Mouse (Mus musculus) CH12.LX (cell line): Measurements from ENCODE around the gene Arhgef38. TPM values are rescaled to one million over a fixed set of nuclear protein-coding genes. Genes with fewer than 3 reads are reported as not detected.

Experiments
- DNase-seq: peaks from one replicate; pipeline ENCODE4 v3.0.0-alpha.2; 2013; ENCODE audit errors: extremely low read depth
- H3K27ac ChIP-seq: 2 replicates; pipeline ENCODE4 v1.5.1; 2012; ENCODE audit warnings: low read depth, mild to moderate bottlenecking, control low read depth, moderate library complexity; ENCODE audit not compliant: insufficient read depth
- H3K27me3 ChIP-seq: replicated peaks from 2 replicates; pipeline ENCODE3; 2012; ENCODE audit warnings: inconsistent platforms
- H3K36me3 ChIP-seq, 2 experiments: replicated peaks in 1 of 2; 2 replicates each; pipeline versions ENCODE3 to v1.6.1; 2012; ENCODE audit warnings: inconsistent platforms in 1 of 2, low read length in 1 of 2, mild to moderate bottlenecking in 1 of 2, mixed read lengths in 1 of 2, moderate library complexity in 1 of 2; ENCODE audit not compliant: control insufficient read depth in 1 of 2, insufficient read depth in 1 of 2
- H3K4me1 ChIP-seq, 2 experiments: 2 replicates each; pipeline ENCODE4 v1.6.1; 2012; ENCODE audit warnings: inconsistent platforms in 1 of 2, moderate library complexity in 1 of 2; ENCODE audit not compliant: insufficient read depth in 2 of 2, control insufficient read depth in 1 of 2
- H3K4me2 ChIP-seq: 2 replicates; pipeline ENCODE4 v1.6.1; 2012; ENCODE audit warnings: low read depth, mild to moderate bottlenecking, control low read depth; ENCODE audit not compliant: poor library complexity, insufficient read depth, severe bottlenecking
- H3K4me3 ChIP-seq, 3 experiments: fragments of 150-350 bp in 1 of 3; sonication (generic) in 1 of 3; replicated peaks in 1 of 3; 2 replicates each; pipeline versions ENCODE3 to v1.5.1; 2011 to 2012; ENCODE audit warnings: low read depth in 2 of 3, low read length in 2 of 3, mild to moderate bottlenecking in 2 of 3, moderate library complexity in 2 of 3, control low read depth in 1 of 3, improper control_type of control experiment in 1 of 3, inconsistent platforms in 1 of 3, mixed read lengths in 1 of 3; ENCODE audit not compliant: poor library complexity in 1 of 3
- H3K79me2 ChIP-seq: replicated peaks from 2 replicates; pipeline ENCODE4 v1.6.1; 2012; ENCODE audit warnings: mild to moderate bottlenecking, moderate library complexity; ENCODE audit not compliant: control insufficient read depth, poor library complexity, insufficient read depth, severe bottlenecking; ENCODE audit errors: extremely low read depth
- H3K9ac ChIP-seq: 2 replicates; pipeline ENCODE4 v1.6.1; 2012; ENCODE audit warnings: low read depth, mild to moderate bottlenecking, control low read depth, moderate library complexity; ENCODE audit not compliant: insufficient read depth
- H3K9me3 ChIP-seq: replicated peaks from 2 replicates; pipeline ENCODE3; 2012; ENCODE audit warnings: low read length, inconsistent platforms, mixed read lengths
- BHLHE40 ChIP-seq: IDR thresholded peaks from 2 replicates; pipeline ENCODE4 v1.6.1; 2011; ENCODE audit warnings: mild to moderate bottlenecking, low read depth, low read length, improper control_type of control experiment
- CHD1 ChIP-seq: IDR thresholded peaks from 2 replicates; pipeline ENCODE4 v1.6.1; 2012; ENCODE audit warnings: low read depth, low read length, improper control_type of control experiment, inconsistent platforms
- ELF1 ChIP-seq: IDR thresholded peaks from 2 replicates; pipeline ENCODE4 v1.6.1; 2014; ENCODE audit warnings: low read depth, mild to moderate bottlenecking, inconsistent platforms, low read length, improper control_type of control experiment
- GABPA ChIP-seq: IDR thresholded peaks from 2 replicates; pipeline ENCODE4 v1.6.1; 2012; ENCODE audit warnings: low read depth, low read length, improper control_type of control experiment, inconsistent platforms; ENCODE audit not compliant: insufficient replicate concordance
- HCFC1 ChIP-seq: IDR thresholded peaks from 2 replicates; pipeline ENCODE4 v1.6.1; 2012; ENCODE audit warnings: low read depth, mild to moderate bottlenecking, inconsistent platforms, low read length, improper control_type of control experiment
- JUN ChIP-seq: IDR thresholded peaks from 2 replicates; pipeline ENCODE4 v1.6.1; 2011; ENCODE audit warnings: low read depth, mild to moderate bottlenecking, low read length, improper control_type of control experiment, moderate library complexity; ENCODE audit not compliant: insufficient read depth
- JUND ChIP-seq: conservative IDR thresholded peaks from 2 replicates; pipeline ENCODE4 v1.6.1; 2011; ENCODE audit warnings: low read depth, low read length, improper control_type of control experiment
- KAT2A ChIP-seq: IDR thresholded peaks from 2 replicates; pipeline ENCODE4 v1.6.1; 2012; ENCODE audit warnings: low read length, improper control_type of control experiment, inconsistent platforms; ENCODE audit not compliant: insufficient replicate concordance
- MAX ChIP-seq: IDR thresholded peaks from 2 replicates; pipeline ENCODE4 v1.6.1; 2011; ENCODE audit warnings: low read length, improper control_type of control experiment
- MAZ ChIP-seq: IDR thresholded peaks from 2 replicates; pipeline ENCODE4 v1.6.1; 2012; ENCODE audit warnings: low read depth, mild to moderate bottlenecking, inconsistent platforms, low read length, improper control_type of control experiment, moderate library complexity
- MXI1 ChIP-seq: IDR thresholded peaks from 2 replicates; pipeline ENCODE4 v1.6.1; 2011; ENCODE audit warnings: mild to moderate bottlenecking, low read depth, low read length, improper control_type of control experiment
- MYC ChIP-seq: IDR thresholded peaks from 2 replicates; pipeline ENCODE4 v1.6.1; 2011; ENCODE audit warnings: low read depth, mild to moderate bottlenecking, improper control_type of control experiment, low read length
- PAX5 ChIP-seq: IDR thresholded peaks from 2 replicates; pipeline ENCODE4 v1.6.1; 2012; ENCODE audit warnings: low read length, inconsistent platforms, mixed read lengths
- RCOR1 ChIP-seq: conservative IDR thresholded peaks from 2 replicates; pipeline ENCODE4 v1.6.1; 2012; ENCODE audit warnings: low read depth, mild to moderate bottlenecking, inconsistent platforms, low read length, improper control_type of control experiment
- TBP ChIP-seq: conservative IDR thresholded peaks from 2 replicates; pipeline ENCODE4 v1.6.1; 2011; ENCODE audit warnings: low read depth, low read length, improper control_type of control experiment
- TCF12 ChIP-seq: IDR thresholded peaks from 2 replicates; pipeline ENCODE4 v1.6.1; 2014; ENCODE audit warnings: low read depth, mild to moderate bottlenecking, inconsistent platforms, low read length, improper control_type of control experiment
- USF1 ChIP-seq: IDR thresholded peaks from 2 replicates; pipeline ENCODE4 v1.6.1; 2014; ENCODE audit warnings: low read depth, mild to moderate bottlenecking, inconsistent platforms, low read length, improper control_type of control experiment
- dilution Hi-C: fragments of 300-500 bp; cut with MboI; formaldehyde crosslinking; loops from 2 replicates; pipeline ENCODE4 v1.14.3; 2020; ENCODE audit warnings: low sequenced_read_pairs; ENCODE audit not compliant: extremely low pct_unique_long_range_greater_than_20kb, extremely low pct_ligation_motif_present
- in situ Hi-C: fragments of 300-500 bp; cut with MboI; formaldehyde crosslinking; loops from 3 replicates; pipeline ENCODE4 v1.14.3; 2019; ENCODE audit warnings: low sequenced_read_pairs, low pct_ligation_motif_present, low pct_unique_long_range_greater_than_20kb, mixed read lengths
- polyA plus RNA-seq: library from polyadenylated mRNA; unstranded; fragments of >175 nt; gene quantifications from 2 replicates; pipeline ENCODE4 v1.2.1, GENCODE M21; 2012; ENCODE audit warnings: low read depth; ENCODE audit not compliant: insufficient read length
- total RNA-seq, 2 experiments: library from RNA; depleted of rRNA; stranded (reverse); fragments of 300-350 nt in 1 of 2; fragments of >200 nt in 1 of 2; gene quantifications; 2 replicates each; pipeline ENCODE4 v1.2.3; 2012 to 2014

Gene Arhgef38
- total and polyA plus RNA-seq, 3 experiments = not detected

- H3K79me2 ChIP-seq = peaks cover 10% of the 10 kb centered on the region
- in situ Hi-C loops (no loop called here), dilution Hi-C loops (no loop called here)
- no peaks in the 10 kb centered on the region for H3K27me3 ChIP-seq
- no peaks in the 10 kb centered on the region for H3K9me3 ChIP-seq
- H3K9ac ChIP-seq = no peak overlapping the region
- TF ChIP-seq GABPA = no peak
- no peak for TF ChIP-seq PAX5
- no peak for TF ChIP-seq USF1
- TF ChIP-seq CHD1 = no peak
- TF ChIP-seq JUN = no peak
- TF ChIP-seq MAX = no peak
- TF ChIP-seq RCOR1 = no peak
- TF ChIP-seq MYC = no peak
- TF ChIP-seq KAT2A = no peak
- no peak for TF ChIP-seq HCFC1
- H3K36me3 ChIP-seq = peaks cover 44 to 75% of the 10 kb centered on the region in 2 experiments
- no peak overlapping the region for H3K27ac ChIP-seq
- H3K4me2 ChIP-seq = no peak overlapping the region
- H3K4me1 ChIP-seq = peaks cover 0 to 9% of the 10 kb centered on the region in 2 experiments; a peak in 1 of 4 replicates
- DNase-seq = no peak
- no peak overlapping the region for H3K4me3 ChIP-seq
These were observed 135.8 kb downstream of the Arhgef38 start for GRCm38 (mm10) chr3:133098909-133099308.

GRCm38 (mm10) chr3:133098336-133098735, 136.4 kb downstream of the Arhgef38 start:
- H3K36me3 ChIP-seq = peaks cover 38 to 72% of the 10 kb centered on the region in 2 experiments

GRCm38 (mm10) chr3:133097936-133098335, 136.8 kb downstream of the Arhgef38 start:
- Histone ChIP-seq H3K27me3 (no peaks in the 10 kb centered on the region), H3K36me3 (peaks cover 37 to 71% of the 10 kb centered on the region in 2 experiments), H3K79me2 (peaks cover 17% of the 10 kb centered on the region), H3K4me3 (no peak overlapping the region), H3K4me1 (peaks cover 5 to 19% of the 10 kb centered on the region in 2 experiments), H3K4me2 (no peak overlapping the region), H3K9ac (no peak overlapping the region), H3K9me3 (no peaks in the 10 kb centered on the region), H3K27ac (no peak overlapping the region)
- in situ Hi-C loops (no loop called here), dilution Hi-C loops (no loop called here)
- TF ChIP-seq MXI1 = no peak
- TF ChIP-seq CHD1 = no peak
- no peak for TF ChIP-seq MAZ
- TF ChIP-seq TCF12 = no peak
- TF ChIP-seq KAT2A = no peak
- DNase-seq = no peak

More at GRCm38 (mm10) chr3:133098336-133098735, 136.4 kb downstream of the Arhgef38 start:
- H3K9me3 ChIP-seq = no peaks in the 10 kb centered on the region
- dilution Hi-C loops = no loop called here
- TF ChIP-seq ELF1 (no peak), BHLHE40 (no peak), CHD1 (no peak), JUND (no peak), TBP (no peak)
- H3K9ac ChIP-seq = no peak overlapping the region
- in situ Hi-C loops = no loop called here
- H3K4me1 ChIP-seq = peaks cover 3 to 15% of the 10 kb centered on the region in 2 experiments
- peaks cover 13% of the 10 kb centered on the region for H3K79me2 ChIP-seq
- DNase-seq = no peak
- no peak overlapping the region for H3K27ac ChIP-seq
- no peak overlapping the region for H3K4me2 ChIP-seq
- no peaks in the 10 kb centered on the region for H3K27me3 ChIP-seq
- H3K4me3 ChIP-seq = no peak overlapping the region
